Mouse (Mus musculus): ENCODE data around the gene Mgat4b.

Mgat4b gene

GRCm38 (mm10) chr11:50200613-50201012, 10.1 kb upstream of the Mgat4b start:
- no peak for DNase-seq (ENCODE audit: low read depth, low spot score)

GRCm38 (mm10) chr11:50201590-50201989, 9.1 kb upstream of the Mgat4b start:
- DNase-seq (ENCODE audit: low read depth, low spot score), result no peak

GRCm38 (mm10) chr11:50203302-50203827, 7.3 kb upstream of the Mgat4b start:
- no peak for DNase-seq (ENCODE audit: low read depth, low spot score)

GRCm38 (mm10) chr11:50205434-50205833, 5.3 kb upstream of the Mgat4b start:
- DNase-seq (ENCODE audit: low read depth, low spot score), result no peak

GRCm38 (mm10) chr11:50206037-50206436, 4.7 kb upstream of the Mgat4b start:
- DNase-seq (ENCODE audit: low read depth, low spot score), result no peak

GRCm38 (mm10) chr11:50207344-50207743, 3.3 kb upstream of the Mgat4b start:
- no peak for DNase-seq (ENCODE audit: low read depth, low spot score)

GRCm38 (mm10) chr11:50208039-50208438, 2.7 kb upstream of the Mgat4b start:
- DNase-seq (ENCODE audit: low read depth, low spot score), result no peak

- peak; percentile 97 for DNase-seq (ENCODE audit: low read depth, low spot score)
Observed at GRCm38 (mm10) chr11:50210101-50210504, 587 bp upstream of the Mgat4b start.

GRCm38 (mm10) chr11:50211322-50212059, 801 bp downstream of the Mgat4b start:
- no peak for DNase-seq (ENCODE audit: low read depth, low spot score)

GRCm38 (mm10) chr11:50212060-50212739, 1.5 kb downstream of the Mgat4b start:
- DNase-seq (ENCODE audit: low read depth, low spot score), result peak; percentile 50

- peak; percentile 59 for DNase-seq (ENCODE audit: low read depth, low spot score)
Observed at GRCm38 (mm10) chr11:50212848-50213758, 2.4 kb downstream of the Mgat4b start.

- DNase-seq (ENCODE audit: low read depth, low spot score), result no peak
Observed at GRCm38 (mm10) chr11:50214631-50215030, 3.9 kb downstream of the Mgat4b start.

- DNase-seq (ENCODE audit: low read depth, low spot score), result no peak
Observed at GRCm38 (mm10) chr11:50215633-50216032, 4.9 kb downstream of the Mgat4b start.

GRCm38 (mm10) chr11:50216724-50217366, 6.2 kb downstream of the Mgat4b start:
- peak; percentile 39 for DNase-seq (ENCODE audit: low read depth, low spot score)

- no peak for DNase-seq (ENCODE audit: low read depth, low spot score)
Observed at GRCm38 (mm10) chr11:50217811-50218210, 7.1 kb downstream of the Mgat4b start.

GRCm38 (mm10) chr11:50219833-50220232, 9.1 kb downstream of the Mgat4b start:
- DNase-seq (ENCODE audit: low read depth, low spot score), result no peak

GRCm38 (mm10) chr11:50222559-50223276, 12.0 kb downstream of the Mgat4b start:
- DNase-seq (ENCODE audit: low read depth, low spot score), result peak; percentile 43

- no peak for DNase-seq (ENCODE audit: low read depth, low spot score)
Observed at GRCm38 (mm10) chr11:50223783-50224662, 13.3 kb downstream of the Mgat4b start.

- DNase-seq (ENCODE audit: low read depth, low spot score), result peak; percentile 83
Observed at GRCm38 (mm10) chr11:50224671-50225530, 14.2 kb downstream of the Mgat4b start.
